Mouse (Mus musculus) liver, postnatal 0 days (tissue): ENCODE results near the gene Gpr37.

Experiments used
- CTCF ChIP-seq: sonication (generic); IDR thresholded peaks from 2 replicates; pipeline ENCODE4 v1.5.1; 2016; ENCODE audit warnings: antibody characterized with exemption, low read depth
- EP300 ChIP-seq: IDR thresholded peaks from 2 replicates; pipeline ENCODE4 v1.6.1; 2016; ENCODE audit warnings: antibody characterized with exemption, low read depth, mild to moderate bottlenecking

DNA sequence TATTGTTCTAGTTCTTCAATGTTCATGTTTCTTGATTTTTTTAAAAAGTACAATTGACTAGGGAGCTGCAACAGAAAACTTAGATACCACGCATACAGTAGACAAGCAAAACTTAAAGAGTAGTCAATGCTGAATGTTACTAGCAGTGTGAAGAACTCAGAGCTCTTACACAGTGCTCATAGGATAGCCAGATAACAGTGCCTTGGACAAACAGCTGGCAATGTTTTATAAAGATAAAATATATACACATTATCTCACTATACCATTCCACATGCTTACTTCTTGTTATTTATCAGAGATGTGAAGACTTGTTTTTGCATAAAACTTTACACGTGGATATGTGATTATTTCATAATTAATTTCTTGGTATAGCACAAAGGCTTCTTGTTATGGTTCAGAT, 26.6 kb downstream of the Gpr37 start:
- no peak for TF ChIP-seq CTCF
- TF ChIP-seq EP300 = peak; percentile 95
